Mouse (Mus musculus) G1E (cell line): ENCODE results near the gene Cars.

Experiments
- CTCF ChIP-seq: IDR thresholded peaks from 2 replicates; pipeline ENCODE4 v1.5.1; 2012; ENCODE audit warnings: low read depth, low read length, inconsistent platforms, mixed read lengths
- GATA1 ChIP-seq: IDR thresholded peaks from 2 replicates; pipeline ENCODE4 v1.6.1; 2012; ENCODE audit warnings: borderline replicate concordance, low read length, inconsistent platforms, mixed read lengths
- POLR2AphosphoS5 ChIP-seq: IDR thresholded peaks from 2 replicates; pipeline ENCODE4 v1.6.1; 2012; ENCODE audit warnings: low read depth, low read length, inconsistent platforms; ENCODE audit not compliant: insufficient replicate concordance
- TAL1 ChIP-seq: conservative IDR thresholded peaks from 2 replicates; pipeline ENCODE4 v1.6.1; 2012; ENCODE audit warnings: low read depth, low read length, inconsistent platforms, mixed read lengths

GRCm38 (mm10) chr7:143563787-143564186 lies 36.1 kb downstream of the Cars start:
- TF ChIP-seq CTCF: no peak
- TF ChIP-seq TAL1: no peak
- TF ChIP-seq GATA1: no peak
- TF ChIP-seq POLR2AphosphoS5: no peak
